Mouse (Mus musculus) gastrocnemius, adult 8-10 months (tissue): ENCODE measurements at regions not wholly inside any gene's neighbourhood (a gene's known extent, or its start where the extent isn't known, plus 50 kb on each side); places are given as distances from the start of the nearest gene placed in this dataset.
"Not testable (repeated sequence)": the region's sequence is repeated elsewhere in the genome, so short reads cannot be mapped to it uniquely, and the experiment has no call there.

ENCODE experiments used
- DNase-seq, 2 experiments: peaks; one replicate each; pipeline ENCODE4 v3.0.0; 2022; ENCODE audit warnings: low spot score in 2 of 2

GRCm38 (mm10) chr17:94866630-94867029 lies 116.8 kb upstream of the Mettl4 start:
- DNase-seq: no peak

- DNase-seq: peak; percentile 19 to 21
These were observed 114.9 kb upstream of the Mettl4 start for GRCm38 (mm10) chr17:94864531-94865318.

GRCm38 (mm10) chr17:94854698-94855097 lies 104.9 kb upstream of the Mettl4 start:
- not testable (repeated sequence) for DNase-seq

GRCm38 (mm10) chr17:94834446-94835117 lies 84.8 kb upstream of the Mettl4 start:
- DNase-seq: peak; percentile 60 to 63

- not testable (repeated sequence) for DNase-seq
These were observed 84.2 kb upstream of the Mettl4 start for GRCm38 (mm10) chr17:94834067-94834445.

- DNase-seq: not testable (repeated sequence)
These were observed 76.6 kb upstream of the Mettl4 start for GRCm38 (mm10) chr17:94826415-94826814.

- no peak for DNase-seq
These were observed 58.9 kb upstream of the Mettl4 start for GRCm38 (mm10) chr17:94808758-94809157.
